Mouse (Mus musculus) heart, postnatal 0 days (tissue): ENCODE results near the gene Tcl1b2. TPM values are rescaled to one million over a fixed set of nuclear protein-coding genes. Genes with fewer than 3 reads are reported as not detected.
"Not testable (repeated sequence)": the region's sequence is repeated elsewhere in the genome, so short reads cannot be mapped to it uniquely, and the experiment has no call there.

ENCODE experiments used
- ATAC-seq: fragments of 200-750 bp; cut with Nextera tagmentation; 2 replicates; pipeline ENCODE4 v1.8.0; 2017; ENCODE audit warnings: low read depth, moderate number of reproducible peaks, moderate library complexity; ENCODE audit not compliant: insufficient read depth
- DNase-seq: peaks from one replicate; pipeline ENCODE4 v3.0.0-alpha.2; 2016; ENCODE audit warnings: low spot score
- H3K27ac ChIP-seq: fragments of 300-500 bp; sonication (generic); 2 replicates; pipeline ENCODE4 v1.5.1; 2014; ENCODE audit warnings: low read depth, mild to moderate bottlenecking
- H3K27me3 ChIP-seq: fragments of 300-500 bp; sonication (generic); 2 replicates; pipeline ENCODE4 v1.6.1; 2014; ENCODE audit warnings: low read length, mixed read lengths; ENCODE audit not compliant: control insufficient read depth, insufficient read depth
- H3K36me3 ChIP-seq: fragments of 300-500 bp; sonication (generic); replicated peaks from 2 replicates; pipeline ENCODE4 v1.6.1; 2014; ENCODE audit warnings: low read length, mixed read lengths; ENCODE audit not compliant: control insufficient read depth, insufficient read depth
- H3K4me1 ChIP-seq: fragments of 300-500 bp; sonication (generic); 2 replicates; pipeline ENCODE4 v1.6.1; 2014; ENCODE audit warnings: antibody characterized with exemption; ENCODE audit not compliant: control insufficient read depth, insufficient read depth
- H3K4me2 ChIP-seq: fragments of 300-500 bp; sonication (generic); 2 replicates; pipeline ENCODE4 v1.6.1; 2014; ENCODE audit warnings: low read depth, mild to moderate bottlenecking, low read length, moderate library complexity
- H3K4me3 ChIP-seq: fragments of 300-500 bp; sonication (generic); 2 replicates; pipeline ENCODE4 v1.5.1; 2014; ENCODE audit warnings: low read depth, low read length
- H3K9ac ChIP-seq: fragments of 300-500 bp; sonication (generic); replicated peaks from 2 replicates; pipeline ENCODE4 v1.6.1; 2014; ENCODE audit warnings: low read depth, low read length, mixed read lengths
- H3K9me3 ChIP-seq: fragments of 300-500 bp; sonication (generic); replicated peaks from 2 replicates; pipeline ENCODE4 v1.6.1; 2016; ENCODE audit warnings: low read length; ENCODE audit not compliant: control insufficient read depth
- CTCF ChIP-seq: IDR thresholded peaks from 2 replicates; pipeline ENCODE4 v1.5.1; 2016; ENCODE audit warnings: antibody characterized with exemption, control low read depth, low read depth
- WGBS: fragments of 180-500 bp; shearing (Covaris S2); extraction: QIAGEN DNeasy Blood & Tissue Kit; methylation state at CpG from one replicate; pipeline ENCODE4 v1.1.7; 2014; 5-methylcytosine and 5-hydroxymethylcytosine counted together
- polyA plus RNA-seq: library from polyadenylated mRNA; unstranded; fragments of >200 nt; fragmentation: Nextera tagmentation; extraction: Ambion mirVana; gene quantifications from 2 replicates; pipeline ENCODE4 v1.2.1, GENCODE M21; 2015
- total RNA-seq: library from RNA; depleted of rRNA; stranded (reverse); fragments of >200 nt; gene quantifications from 2 replicates; pipeline ENCODE4 v1.2.3, GENCODE M21; 2014; ENCODE audit warnings: low replicate concordance; rRNA removed

Tcl1b2 gene
- total and polyA plus RNA-seq, 2 experiments from 2014 or later: not detected

DNA sequence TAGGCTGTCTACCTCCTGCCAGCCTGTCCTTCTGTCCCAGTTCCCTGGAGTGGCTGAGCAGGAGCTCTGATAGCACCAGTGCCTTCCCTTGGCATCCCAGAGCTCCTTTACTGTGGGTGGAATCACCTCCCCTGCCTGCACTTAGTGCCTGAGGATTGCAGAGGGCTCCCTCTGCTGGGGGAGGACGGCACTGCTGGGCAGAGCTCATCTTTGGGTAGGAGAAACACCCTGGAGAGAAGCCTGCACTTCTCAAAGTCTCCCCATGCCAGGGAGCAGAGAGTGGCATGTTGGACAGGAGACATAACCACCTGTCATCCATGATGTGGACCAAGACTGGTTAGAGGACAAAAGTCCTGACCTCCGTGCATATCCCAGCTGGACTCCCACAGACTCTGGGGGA, 43.2 kb downstream of the Tcl1b2 start:
- H3K9me3 ChIP-seq, ATAC-seq, H3K4me1 ChIP-seq, H3K4me2 ChIP-seq, DNase-seq, H3K4me3 ChIP-seq, H3K27ac ChIP-seq, H3K9ac ChIP-seq, H3K36me3 ChIP-seq, H3K27me3 ChIP-seq: not testable (repeated sequence)
- peak; percentile 34 for TF ChIP-seq CTCF
- WGBS: 31% methylated on average over 2 of the region's 2 CpGs

DNA sequence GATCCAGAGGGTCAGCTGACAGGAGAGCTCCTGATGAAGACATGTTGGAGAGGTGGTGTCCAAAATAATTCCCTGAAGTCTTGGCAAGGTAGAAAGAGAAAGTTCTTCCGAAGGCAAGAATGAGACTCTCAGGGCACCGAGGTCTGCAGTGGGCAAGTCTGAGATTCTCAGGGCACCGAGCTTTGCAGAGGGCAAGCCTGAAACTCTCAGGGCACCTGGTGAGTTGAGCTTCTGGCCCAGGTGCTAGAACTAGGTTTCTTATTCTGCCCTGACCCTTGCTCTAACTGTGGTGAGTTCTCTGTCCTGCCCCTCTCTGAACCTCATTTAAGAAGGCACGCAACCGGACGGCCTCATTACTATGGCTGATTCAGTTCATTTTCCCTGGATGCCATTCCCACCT, 44.9 kb downstream of the Tcl1b2 start, which contains the start of gene Tcl1b3:
TSS of gene Tcl1b3 (plus strand) at position 301 of the 400 bp plus-strand sequence.
- 90% methylated on average over 6 of the region's 6 CpGs for WGBS

DNA sequence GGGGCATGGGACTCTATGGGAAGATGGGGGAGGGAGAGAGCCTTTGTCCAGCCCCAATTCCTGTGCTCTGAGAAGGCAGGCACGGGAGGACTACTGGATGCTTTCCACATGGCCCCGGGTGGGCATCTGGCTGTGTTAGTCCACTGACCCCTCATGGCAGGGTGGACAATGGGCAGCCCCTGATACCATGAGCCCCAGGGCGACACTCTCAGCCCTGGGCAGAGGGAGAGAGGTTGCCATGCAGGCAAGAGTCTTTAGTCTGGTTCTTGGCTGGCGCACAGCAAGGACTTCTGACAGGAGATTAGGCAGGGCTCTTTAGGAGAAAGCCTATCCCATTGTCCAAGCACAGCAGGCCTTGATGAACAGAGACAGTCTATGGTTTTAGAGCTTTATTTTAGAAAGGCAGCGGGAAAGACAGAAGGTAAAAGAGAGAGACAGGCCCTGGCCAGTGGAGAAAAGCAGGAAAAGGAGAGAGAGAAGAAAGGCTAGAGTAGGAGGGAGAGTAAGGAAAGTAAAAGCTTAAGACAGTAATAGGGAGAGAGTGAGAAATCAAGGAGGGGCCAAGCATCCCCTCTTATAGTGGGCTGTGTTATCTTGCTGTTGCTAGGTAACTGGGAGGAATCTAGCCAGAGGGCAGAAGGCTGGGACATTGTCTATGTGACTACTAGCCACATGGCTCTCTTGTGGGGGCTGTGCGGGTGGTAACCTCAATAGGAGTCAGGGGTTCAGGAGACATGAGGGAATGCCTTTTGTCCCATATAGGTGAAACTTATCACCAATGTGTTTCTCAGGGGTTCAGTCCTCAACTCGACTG, 54.1 kb downstream of the Tcl1b2 start:
- H3K4me2 ChIP-seq, ATAC-seq, H3K9me3 ChIP-seq, DNase-seq, H3K27ac ChIP-seq, H3K9ac ChIP-seq, H3K27me3 ChIP-seq, H3K36me3 ChIP-seq, H3K4me1 ChIP-seq, H3K4me3 ChIP-seq: not testable (repeated sequence)
- 58% methylated on average over 7 of the region's 7 CpGs for WGBS

More for the DNA sequence above, 44.9 kb downstream of the Tcl1b2 start, which contains the start of gene Tcl1b3:
- DNase-seq, H3K9me3 ChIP-seq, H3K4me1 ChIP-seq, H3K27me3 ChIP-seq, ATAC-seq, H3K4me2 ChIP-seq, H3K27ac ChIP-seq, H3K36me3 ChIP-seq, H3K4me3 ChIP-seq, H3K9ac ChIP-seq: not testable (repeated sequence)

DNA sequence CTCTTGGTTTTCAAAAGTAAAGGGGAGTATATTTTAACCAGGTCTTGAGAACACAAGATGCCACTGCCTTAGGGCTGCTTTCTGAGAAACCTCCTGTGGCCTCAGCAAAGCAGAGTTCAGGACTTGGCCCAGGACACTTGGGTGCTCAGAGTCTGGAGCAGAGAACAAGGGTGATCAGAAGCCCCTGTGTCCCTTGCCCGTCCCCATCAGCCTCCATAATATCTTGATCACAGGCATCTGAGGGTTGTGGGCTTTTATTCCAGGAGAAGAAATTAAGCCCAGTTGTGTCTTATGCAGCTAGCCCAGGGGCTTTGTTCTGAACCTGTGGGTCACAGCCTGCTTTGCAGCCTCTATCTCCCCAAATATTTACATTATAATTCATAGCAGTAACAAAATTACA, 55.8 kb downstream of the Tcl1b2 start, which contains the start of gene Tcl1b4:
TSS of gene Tcl1b4 (plus strand) at position 301 of the 400 bp plus-strand sequence.
- H3K4me2 ChIP-seq, H3K27me3 ChIP-seq, H3K4me1 ChIP-seq, H3K4me3 ChIP-seq, ATAC-seq, H3K9me3 ChIP-seq, DNase-seq, H3K27ac ChIP-seq, H3K36me3 ChIP-seq, H3K9ac ChIP-seq: not testable (repeated sequence)
- WGBS: 68% methylated on average over 1 of the region's 1 CpGs

Other genes starting within 250 kb of the Tcl1b2 start
- 5.0 TPM in 2 replicates for gene Syne3, start 136.2 kb upstream of the Tcl1b2 start, total RNA-seq
- gene Syne3, start 136.2 kb upstream of the Tcl1b2 start, polyA plus RNA-seq: 1.8 TPM in 2 replicates
- 44.7 and 87.7 TPM in 2 replicates for gene Glrx5, start 113.3 kb upstream of the Tcl1b2 start, total RNA-seq
- 210 and 217 TPM in 2 replicates for gene Glrx5, start 113.3 kb upstream of the Tcl1b2 start, polyA plus RNA-seq
- gene Tcl1b1, start 13.7 kb downstream of the Tcl1b2 start, total RNA-seq: not detected in 2 replicates
- not detected in 2 replicates for gene Tcl1b1, start 13.7 kb downstream of the Tcl1b2 start, polyA plus RNA-seq
- gene Tcl1b5, start 30.3 kb downstream of the Tcl1b2 start, total RNA-seq: not detected in 2 replicates
- gene Tcl1b5, start 30.3 kb downstream of the Tcl1b2 start, polyA plus RNA-seq: not detected in 2 replicates
- gene Tcl1b3, start 45.0 kb downstream of the Tcl1b2 start, total RNA-seq: not detected in 2 replicates
- gene Tcl1b3, start 45.0 kb downstream of the Tcl1b2 start, polyA plus RNA-seq: not detected in 2 replicates
- gene Tcl1b4, start 55.9 kb downstream of the Tcl1b2 start, total RNA-seq: not detected in 2 replicates
- gene Tcl1b4, start 55.9 kb downstream of the Tcl1b2 start, polyA plus RNA-seq: not detected in 2 replicates
- gene Tcl1, start 76.8 kb downstream of the Tcl1b2 start, total RNA-seq: not detected in 2 replicates
- not detected in 2 replicates for gene Tcl1, start 76.8 kb downstream of the Tcl1b2 start, polyA plus RNA-seq
- gene Tunar, start 187.9 kb downstream of the Tcl1b2 start, total RNA-seq: not detected in 2 replicates
- not detected in 2 replicates for gene Tunar, start 187.9 kb downstream of the Tcl1b2 start, polyA plus RNA-seq